ENCODE assay signal across 23 mouse cellular contexts in the genomic region with DNA sequence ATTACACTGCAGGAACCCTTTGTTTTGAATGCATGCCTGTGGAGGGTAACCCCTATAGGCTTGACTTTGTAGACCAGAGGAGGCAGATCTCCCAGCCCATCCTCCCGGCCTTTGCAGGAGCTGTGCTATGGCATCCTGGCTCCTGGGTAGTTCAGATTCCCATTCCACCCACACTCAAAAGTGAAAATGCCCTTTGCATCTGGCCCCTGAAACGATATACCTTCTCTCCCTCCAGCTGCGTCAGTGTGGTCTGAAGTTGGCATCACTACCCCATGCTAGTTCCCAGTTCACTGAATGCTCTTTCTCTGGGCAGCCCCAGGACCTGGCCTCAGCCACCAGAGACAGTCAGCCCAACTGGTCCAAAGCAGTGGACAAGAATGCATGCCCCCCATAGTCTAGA.
DNase-seq lines count a peak whose midpoint lies in the region; ATAC-seq and TF ChIP-seq lines count a peak whose summit lies in the region.
"Had no signal": no experiment of that assay in that cellular context is flagged by ENCODE, and none has a peak within 500 bp of the region (broad histone marks: within the 10 kb centered on the region; RNA-seq: fewer than 3 reads in every experiment).

No protein-coding gene starts in this region.

- no peaks in the 10 kb centered on the region for H3K27me3 ChIP-seq in hindbrain, embryonic 10.5 days (ENCODE audit: insufficient read depth, poor library complexity, severe bottlenecking)
- H3K27me3 ChIP-seq in hindbrain, embryonic 13.5 days = no peaks in the 10 kb centered on the region
- H3K27me3 ChIP-seq in liver, postnatal 0 days (ENCODE audit: insufficient read depth, low read length) = no peaks in the 10 kb centered on the region
- H3K27me3 ChIP-seq in midbrain, embryonic 10.5 days (ENCODE audit: low read depth, poor library complexity, severe bottlenecking) = no peaks in the 10 kb centered on the region
- H3K27me3 ChIP-seq: CH12.LX; forebrain, embryonic 13.5 days; hindbrain, embryonic 15.5 days; Patski had no signal

- no peaks in the 10 kb centered on the region for H3K36me3 ChIP-seq in hindbrain, embryonic 10.5 days
- H3K36me3 ChIP-seq in hindbrain, embryonic 13.5 days = no peaks in the 10 kb centered on the region
- no peaks in the 10 kb centered on the region for H3K36me3 ChIP-seq in liver, postnatal 0 days (replicated peaks; ENCODE audit: insufficient read depth, low read length)
- H3K36me3 ChIP-seq in midbrain, embryonic 10.5 days = no peaks in the 10 kb centered on the region
- H3K36me3 ChIP-seq: forebrain, embryonic 10.5 days; G1E; hindbrain, embryonic 15.5 days had no signal

- 81% methylated on average over 3 of the region's 3 CpGs for WGBS in hindbrain, embryonic 10.5 days
- 83% methylated on average over 3 of the region's 3 CpGs for WGBS in hindbrain, embryonic 13.5 days
- 77% methylated on average over 3 of the region's 3 CpGs for WGBS in liver, postnatal 0 days (ENCODE audit: insufficient replicate concordance)
- WGBS in olfactory bulb, adult 2 months = 84% methylated on average over 3 of the region's 3 CpGs
- 89% methylated on average over 3 of the region's 3 CpGs for WGBS in midbrain, embryonic 10.5 days

- TF ChIP-seq POLR2A in olfactory bulb, adult 2 months (IDR thresholded peaks at IDR 0.05; ENCODE audit: insufficient read depth, low read depth, low read length) = no peak

- H3K9me3 ChIP-seq in hindbrain, embryonic 10.5 days = no peaks in the 10 kb centered on the region
- H3K9me3 ChIP-seq in hindbrain, embryonic 13.5 days = no peaks in the 10 kb centered on the region
- H3K9me3 ChIP-seq in liver, postnatal 0 days (ENCODE audit: low read length) = no peaks in the 10 kb centered on the region
- no peaks in the 10 kb centered on the region for H3K9me3 ChIP-seq in midbrain, embryonic 10.5 days (replicated peaks)
- H3K9me3 ChIP-seq: forebrain, embryonic 10.5 days; forebrain, embryonic 13.5 days; G1E; hindbrain, embryonic 15.5 days had no signal

- H3K9ac ChIP-seq in hindbrain, embryonic 13.5 days = no peak overlapping the region
- H3K9ac ChIP-seq in liver, postnatal 0 days (replicated peaks) = no peak overlapping the region
- H3K9ac ChIP-seq: forebrain, embryonic 13.5 days; hindbrain, embryonic 15.5 days had no signal

- no peak for TF ChIP-seq CTCF in liver, postnatal 0 days (IDR thresholded peaks at IDR 0.05; ENCODE audit: low read depth)
- TF ChIP-seq CTCF in olfactory bulb, adult 2 months (IDR thresholded peaks at IDR 0.05; ENCODE audit: insufficient read depth, low read depth, low read length) = no peak

- no peak overlapping the region for H3K4me3 ChIP-seq in hindbrain, embryonic 10.5 days
- no peak overlapping the region for H3K4me3 ChIP-seq in hindbrain, embryonic 13.5 days
- H3K4me3 ChIP-seq in liver, postnatal 0 days (ENCODE audit: low read depth, low read length) = no peak overlapping the region
- no peak overlapping the region for H3K4me3 ChIP-seq in olfactory bulb, adult 2 months (ENCODE audit: insufficient read depth, low read depth, low read length)
- no peak overlapping the region for H3K4me3 ChIP-seq in midbrain, embryonic 10.5 days
- H3K4me3 ChIP-seq: forebrain, embryonic 10.5 days; forebrain, embryonic 13.5 days; hindbrain, embryonic 15.5 days had no signal

- peaks cover 28% of the 10 kb centered on the region for H3K4me1 ChIP-seq in hindbrain, embryonic 10.5 days (replicated peaks)
- H3K4me1 ChIP-seq in hindbrain, embryonic 13.5 days (replicated peaks) = peaks cover 13% of the 10 kb centered on the region
- peaks cover 2% of the 10 kb centered on the region; the same call in 1 of the 2 replicates for H3K4me1 ChIP-seq in liver, postnatal 0 days (ENCODE audit: insufficient read depth)
- H3K4me1 ChIP-seq in olfactory bulb, adult 2 months (ENCODE audit: control insufficient read depth, insufficient read depth, low read length) = peaks cover 54% of the 10 kb centered on the region
- H3K4me1 ChIP-seq in midbrain, embryonic 10.5 days = peaks cover 4% of the 10 kb centered on the region
- H3K4me1 ChIP-seq: forebrain, embryonic 13.5 days; hindbrain, embryonic 15.5 days had no signal

- no peak for TF ChIP-seq EP300 in liver, postnatal 0 days (IDR thresholded peaks at IDR 0.05; ENCODE audit: low read depth)

- no peak for ATAC-seq in hindbrain, embryonic 13.5 days (ENCODE audit: low FRiP score)
- ATAC-seq in liver, postnatal 0 days = no peak
- ATAC-seq: forebrain, embryonic 13.5 days; forebrain, embryonic 16.5 days; Patski had no signal

- DNase-seq in hindbrain, embryonic 10.5 days (ENCODE audit: low spot score) = no peak
- DNase-seq in liver, postnatal 0 days = no peak
- DNase-seq in liver = no peak
- no peak for DNase-seq in midbrain, embryonic 10.5 days (ENCODE audit: low spot score)
- DNase-seq: adrenal gland, postnatal 14 days; B cell, adult 2 months; cerebellum, adult 11-12 months; cerebellum, adult 8-10 months; cerebellum, postnatal 10 days; cerebellum, postnatal 36 days; gastrocnemius, postnatal 10 days; gastrocnemius, postnatal 36 days; heart, postnatal 36 days had no signal

- no peak overlapping the region for H3K4me2 ChIP-seq in hindbrain, embryonic 13.5 days
- H3K4me2 ChIP-seq in liver, postnatal 0 days (ENCODE audit: low read depth, low read length) = no peak overlapping the region
- H3K4me2 ChIP-seq: forebrain, embryonic 13.5 days; heart, embryonic 11.5 days; hindbrain, embryonic 15.5 days had no signal

- peak overlapping the region; percentile 5 for H3K27ac ChIP-seq in hindbrain, embryonic 10.5 days
- H3K27ac ChIP-seq in hindbrain, embryonic 13.5 days = no peak overlapping the region
- peak overlapping the region; percentile 22; the same call in 1 of the 2 replicates for H3K27ac ChIP-seq in liver, postnatal 0 days (ENCODE audit: low read depth)
- H3K27ac ChIP-seq in olfactory bulb, adult 2 months (ENCODE audit: insufficient read depth, low read depth, low read length) = peak overlapping the region; percentile 61
- H3K27ac ChIP-seq in midbrain, embryonic 10.5 days (replicated peaks) = no peak overlapping the region
- H3K27ac ChIP-seq: forebrain, embryonic 13.5 days; hindbrain, embryonic 15.5 days had no signal

Comparison
In these comparisons a context has a peak if more than half of its experiments do, and no peak if none do; other contexts are left out.
1. H3K27ac ChIP-seq: peak in hindbrain, embryonic 10.5 days (single experiment), liver, postnatal 0 days (single experiment) and olfactory bulb, adult 2 months (single experiment); none in hindbrain, embryonic 13.5 days (single experiment) and midbrain, embryonic 10.5 days (single experiment).